Mouse (Mus musculus): ENCODE measurements around the gene Fgf23.

The Fgf23 gene

DNA sequence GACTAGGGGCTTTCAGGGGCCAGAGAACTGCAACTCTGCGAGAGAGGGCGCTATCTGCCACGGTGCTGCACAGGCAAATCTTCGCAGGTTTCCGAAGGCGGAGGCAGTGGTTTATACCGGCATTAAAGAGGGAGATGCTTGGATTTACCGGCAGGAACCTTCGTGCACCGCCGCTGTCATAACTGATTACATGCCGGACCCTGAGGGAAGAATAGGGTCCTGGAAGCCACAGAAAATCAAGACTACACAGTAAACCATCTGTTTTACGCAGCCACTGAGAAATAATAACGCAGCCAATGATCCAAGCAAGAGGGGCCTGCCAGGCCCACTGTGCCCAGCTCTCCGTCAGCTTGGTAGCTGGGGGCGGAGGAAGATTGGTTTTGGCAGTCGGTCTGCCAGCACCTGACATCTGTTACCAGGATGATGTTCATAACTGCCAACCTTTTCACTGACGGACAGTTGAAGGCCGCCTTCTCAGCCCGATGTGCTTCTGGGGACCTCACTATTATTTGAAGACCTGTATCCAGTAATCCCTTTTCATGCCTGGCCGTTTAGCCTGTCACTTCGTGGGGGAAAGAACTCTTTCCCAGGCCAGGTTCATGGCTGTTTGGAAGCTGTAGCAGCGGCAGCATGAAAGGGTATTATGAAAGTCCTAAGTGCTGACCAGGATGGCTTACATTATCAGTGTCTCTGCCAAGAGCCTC is 42.2 kb downstream of the Fgf23 start:
- DNase-seq, result no peak

DNA sequence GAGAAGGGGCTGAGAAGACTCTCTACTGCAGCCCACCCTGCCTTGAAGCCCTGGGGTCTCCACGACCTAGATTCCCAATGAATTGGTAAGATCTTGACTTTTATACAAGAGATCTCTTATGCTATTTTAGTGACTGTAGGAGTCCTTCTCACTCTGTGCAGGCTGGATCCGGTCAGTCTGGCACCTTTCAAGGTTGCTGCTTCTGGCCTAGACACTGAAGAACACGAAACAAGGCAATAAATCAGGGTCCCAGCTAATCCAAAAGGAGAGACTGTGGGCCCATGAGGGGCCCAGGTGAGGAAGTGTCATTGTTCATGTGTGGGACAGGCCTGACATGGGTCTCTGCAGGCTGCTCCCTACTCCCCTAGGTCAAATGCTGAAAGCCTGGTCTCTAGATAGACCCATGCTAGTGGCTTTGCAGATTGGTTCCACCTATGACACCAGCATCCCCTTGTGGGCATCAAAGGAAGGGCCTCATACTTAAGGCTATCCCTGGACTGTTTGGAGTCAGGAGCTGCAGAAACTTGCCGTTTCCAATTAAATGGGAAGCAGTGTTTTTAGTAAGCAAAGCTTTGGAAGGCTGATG is 49.6 kb downstream of the Fgf23 start:
- DNase-seq, result no peak

DNA sequence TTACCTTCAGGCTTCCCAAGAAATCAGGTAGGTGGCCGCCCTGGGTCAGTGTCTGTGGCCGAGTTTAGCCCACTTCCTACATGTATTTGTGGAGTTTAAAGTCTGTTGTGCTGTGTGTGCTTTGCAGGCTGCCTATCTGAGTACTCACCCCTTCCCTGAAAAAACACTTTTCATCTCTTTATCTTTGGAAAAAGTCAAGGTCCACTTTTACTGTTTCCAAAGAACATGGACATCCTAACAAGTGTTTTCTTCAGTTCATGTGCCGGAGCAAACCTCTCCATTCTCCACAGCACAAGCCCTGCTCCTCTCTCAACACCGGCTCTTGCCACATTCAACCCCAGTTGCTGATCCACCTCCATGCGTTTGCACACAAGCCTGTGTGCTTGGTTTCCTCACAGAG is 50.3 kb downstream of the Fgf23 start:
- DNase-seq, result no peak

DNA sequence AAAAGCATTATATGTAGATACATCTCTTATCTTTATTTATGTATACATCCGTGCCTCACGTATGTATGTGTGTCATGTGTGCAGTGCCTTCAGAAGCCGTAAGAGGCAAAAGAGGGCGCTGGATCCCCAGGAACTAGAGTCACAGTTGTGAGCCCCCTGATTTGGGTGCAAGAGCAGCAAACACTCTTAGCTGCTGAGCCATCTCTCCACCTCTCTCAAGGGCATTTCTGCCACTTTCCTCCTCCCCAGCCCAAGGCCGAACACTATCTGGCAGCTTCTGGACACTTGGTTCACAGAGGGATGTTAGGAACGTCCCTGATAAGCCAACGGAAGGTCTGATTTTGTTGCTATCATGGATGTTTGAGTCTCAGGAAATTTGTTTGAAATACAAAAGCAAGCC is 50.8 kb downstream of the Fgf23 start:
- no peak for DNase-seq

DNA sequence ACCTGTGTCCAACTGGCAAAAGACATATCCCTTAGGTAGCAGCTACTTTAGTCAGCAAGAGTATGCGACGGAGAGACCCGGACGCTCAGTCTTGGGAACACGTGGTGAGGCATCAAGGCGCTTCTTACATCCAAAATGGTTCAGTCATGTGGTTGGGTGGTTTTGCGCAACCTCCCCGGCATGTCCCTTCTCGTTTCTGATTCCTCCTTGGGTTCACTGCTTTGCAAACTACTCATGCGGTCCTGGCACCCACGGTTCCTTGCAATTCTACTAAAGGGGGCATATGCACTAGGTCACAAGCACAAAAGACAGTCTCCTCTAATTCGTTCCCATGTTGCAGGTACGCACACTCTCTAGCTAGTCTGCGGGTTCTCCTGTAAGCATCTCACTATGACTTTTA is 57.0 kb downstream of the Fgf23 start:
- no peak for DNase-seq

DNA sequence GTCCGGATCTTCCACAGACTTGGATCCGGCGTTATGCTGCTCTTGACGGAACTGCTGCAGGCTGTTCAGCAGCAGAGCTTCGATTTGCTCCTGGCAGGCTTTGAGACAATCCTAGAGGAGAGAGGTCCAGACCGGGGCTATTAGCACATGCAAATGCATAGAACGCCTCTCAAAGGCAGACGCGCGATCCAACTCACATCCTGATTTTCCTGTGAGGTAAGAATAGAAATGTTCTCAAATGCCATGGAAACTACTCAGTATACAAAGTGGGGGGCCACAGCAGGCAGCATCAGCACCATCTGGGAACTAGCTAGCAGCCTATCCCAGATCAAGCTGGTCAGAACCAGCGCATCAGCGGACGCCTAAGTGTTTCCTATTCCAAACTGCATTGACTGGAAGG is 57.7 kb downstream of the Fgf23 start:
- no peak for DNase-seq
